In the genomic region with DNA sequence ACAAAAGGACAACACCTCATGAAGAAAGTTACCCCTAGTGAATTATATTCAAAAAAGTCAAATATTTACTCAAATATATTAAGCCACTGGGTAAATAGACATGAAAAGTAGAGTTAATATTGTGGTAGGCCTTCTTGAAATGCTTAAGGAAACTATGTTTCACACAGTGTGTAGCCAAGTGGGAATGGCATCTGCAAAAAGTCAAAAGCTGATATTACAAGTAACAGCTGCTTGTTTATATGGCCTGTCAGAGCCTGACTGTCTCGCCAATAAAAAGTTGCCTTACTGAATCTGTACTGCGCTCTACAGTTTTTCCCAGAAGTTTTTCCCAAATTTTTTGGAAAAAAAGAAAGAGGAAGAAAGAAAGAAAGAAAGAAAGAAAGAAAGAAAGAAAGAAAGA, we compare ENCODE assay signal across 17 mouse cellular contexts.
"Had no signal": no experiment of that assay in that cellular context is flagged by ENCODE, and none has a peak within 500 bp of the region (broad histone marks: within the 10 kb centered on the region; RNA-seq: fewer than 3 reads in every experiment).

No protein-coding gene starts in this region.

- H3K4me3 ChIP-seq: liver, embryonic 13.5 days; liver, embryonic 15.5 days; megakaryocyte, embryonic 14.5 days; midbrain, embryonic 13.5 days; midbrain, embryonic 15.5 days; neural tube, embryonic 12.5 days; stomach, embryonic 15.5 days had no signal

- H3K27me3 ChIP-seq: liver, embryonic 13.5 days; liver, embryonic 15.5 days; megakaryocyte, embryonic 14.5 days; midbrain, embryonic 13.5 days; midbrain, embryonic 15.5 days; neural tube, embryonic 12.5 days; stomach, embryonic 15.5 days had no signal

- H3K4me2 ChIP-seq: liver, embryonic 11.5 days; liver, embryonic 13.5 days; liver, embryonic 15.5 days; midbrain, embryonic 11.5 days; midbrain, embryonic 13.5 days; midbrain, embryonic 15.5 days; neural tube, embryonic 12.5 days; stomach, embryonic 15.5 days had no signal

- H3K9ac ChIP-seq: liver, embryonic 13.5 days; liver, embryonic 15.5 days; liver, postnatal 0 days; midbrain, embryonic 13.5 days; midbrain, embryonic 15.5 days; neural tube, embryonic 12.5 days; stomach, embryonic 15.5 days had no signal

- ATAC-seq: liver, postnatal 0 days; midbrain, embryonic 13.5 days; midbrain, embryonic 15.5 days had no signal

- H3K4me1 ChIP-seq: liver, embryonic 13.5 days; liver, embryonic 15.5 days; megakaryocyte, embryonic 14.5 days; midbrain, embryonic 13.5 days; midbrain, embryonic 15.5 days; neural tube, embryonic 12.5 days; stomach, embryonic 15.5 days had no signal

- H3K27ac ChIP-seq: liver, embryonic 13.5 days; liver, embryonic 15.5 days; macrophage; midbrain, embryonic 13.5 days; midbrain, embryonic 15.5 days; neural tube, embryonic 12.5 days; stomach, embryonic 15.5 days; stomach, postnatal 0 days had no signal

- H3K36me3 ChIP-seq: liver, embryonic 13.5 days; liver, embryonic 15.5 days; midbrain, embryonic 13.5 days; midbrain, embryonic 15.5 days; neural tube, embryonic 12.5 days; stomach, embryonic 15.5 days had no signal

- DNase-seq: liver; liver, embryonic 13.5 days; liver, postnatal 0 days; right cerebral cortex, postnatal 14 days; thymus, adult 2 months; thymus, postnatal 25 days; thymus, postnatal 4 days had no signal

- H3K9me3 ChIP-seq: liver, embryonic 13.5 days; liver, embryonic 15.5 days; megakaryocyte, embryonic 14.5 days; midbrain, embryonic 13.5 days; midbrain, embryonic 15.5 days; neural tube, embryonic 12.5 days; stomach, embryonic 15.5 days had no signal
